Mouse (Mus musculus): ENCODE measurements around the gene Gfy.
A peak's percentile ranks its signal among the peaks of the same experiment; 100 is the strongest.

The Gfy gene

GRCm38 (mm10) chr7:45147267-45147666 lies 32.1 kb downstream of the Gfy start:
- no peak for DNase-seq

DNA sequence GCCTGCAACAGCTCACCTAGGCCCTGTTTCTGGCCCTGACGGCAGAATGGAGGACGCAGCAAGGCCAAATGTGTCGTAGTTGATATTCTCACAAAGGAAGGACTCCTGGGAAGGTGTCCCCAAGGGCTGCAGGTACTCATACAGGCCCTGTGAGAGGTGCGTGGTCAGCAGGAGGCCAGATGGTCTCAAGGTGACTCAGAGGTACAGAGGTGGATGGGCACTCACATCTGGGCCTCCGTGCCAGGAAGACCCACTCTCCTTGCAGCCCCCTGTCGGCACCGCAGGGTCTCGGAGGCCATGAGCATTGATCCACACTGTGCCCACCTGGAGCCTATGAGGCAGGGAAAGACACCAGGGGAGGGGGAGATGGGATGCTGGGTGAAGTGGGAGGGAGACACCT lies 33.9 kb downstream of the Gfy start:
- no peak for DNase-seq

DNA sequence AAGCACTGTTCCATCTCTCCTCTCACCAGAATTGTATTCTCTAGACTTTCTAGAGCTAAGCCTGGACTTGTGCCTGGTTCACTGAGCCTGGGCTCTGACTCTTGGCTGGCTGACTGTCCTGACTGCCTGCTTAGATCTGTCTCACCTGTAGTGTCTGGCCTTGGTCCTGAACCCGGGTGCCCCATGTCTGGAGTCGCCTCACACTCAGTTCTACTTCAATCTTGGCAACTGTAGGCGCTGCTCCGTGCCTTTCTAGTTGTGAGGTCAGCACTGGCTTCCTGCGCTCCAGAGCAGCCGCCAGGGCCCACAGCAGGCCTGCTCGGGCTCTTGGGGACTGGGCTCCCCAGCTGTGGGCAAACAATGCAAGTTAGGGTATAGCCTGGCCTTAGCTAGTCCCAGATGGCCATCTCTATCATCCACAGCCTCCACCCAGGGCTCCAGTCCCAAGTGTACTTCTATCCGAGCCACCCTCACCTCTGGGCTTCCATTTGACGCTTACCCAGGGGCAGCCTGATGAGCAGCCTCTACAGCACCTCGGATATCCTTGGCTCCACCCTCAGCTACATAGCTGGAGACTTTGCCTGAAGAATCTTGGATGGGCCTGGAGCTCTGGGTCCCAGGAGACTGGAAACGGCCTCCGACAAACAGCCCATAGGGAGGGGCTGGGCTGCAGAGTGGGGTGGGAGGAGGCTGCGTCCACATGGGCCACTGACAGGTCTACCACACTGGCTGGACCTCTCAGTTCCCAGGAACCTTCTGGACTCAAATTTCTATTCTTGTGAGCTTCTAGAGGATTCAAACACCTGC lies 34.8 kb downstream of the Gfy start:
- DNase-seq: no peak

DNA sequence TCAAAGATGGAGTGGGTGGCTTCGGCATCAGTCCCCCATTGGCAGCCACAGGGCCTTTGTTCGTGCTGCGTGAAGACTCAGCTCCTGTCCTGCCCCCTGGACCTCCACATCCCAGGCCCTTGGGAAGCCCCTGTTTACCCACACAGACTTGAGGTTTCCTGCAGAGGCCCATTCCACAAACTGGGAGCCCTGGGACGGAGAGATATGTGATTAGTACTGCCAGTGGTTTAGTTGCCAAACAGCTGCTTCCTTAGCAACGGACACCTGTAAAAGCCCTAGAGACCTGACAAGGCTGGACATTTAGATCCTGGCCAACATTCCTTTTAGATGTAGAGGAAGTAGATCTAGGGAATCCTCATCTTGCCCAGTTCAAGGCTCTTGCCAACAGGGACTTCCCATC lies 37.5 kb downstream of the Gfy start:
- no peak for DNase-seq

- no peak for DNase-seq
Observed at GRCm38 (mm10) chr7:45141319-45141718, 38.0 kb downstream of the Gfy start.

GRCm38 (mm10) chr7:45139904-45140723 lies 39.3 kb downstream of the Gfy start:
- no peak for DNase-seq

DNA sequence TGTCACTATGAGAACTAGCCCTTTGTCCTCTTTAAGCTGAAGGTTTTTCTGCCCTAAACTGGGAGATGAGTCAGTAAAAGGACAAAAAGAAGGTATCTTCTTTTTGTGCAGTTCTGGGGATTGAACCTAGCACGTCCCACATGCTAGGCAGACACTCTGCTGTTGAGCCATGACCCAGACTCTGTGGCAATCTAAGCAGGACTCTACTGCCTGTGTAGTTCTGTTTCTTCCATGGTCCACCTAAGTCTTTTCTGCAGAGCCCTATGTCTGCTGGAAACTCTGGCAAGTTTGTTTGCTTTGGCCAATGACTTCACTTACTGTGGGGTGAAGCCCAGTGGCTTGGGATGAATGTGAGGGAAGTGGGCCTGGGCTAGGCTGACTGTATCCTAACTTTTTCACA lies 41.0 kb downstream of the Gfy start:
- no peak for DNase-seq

DNA sequence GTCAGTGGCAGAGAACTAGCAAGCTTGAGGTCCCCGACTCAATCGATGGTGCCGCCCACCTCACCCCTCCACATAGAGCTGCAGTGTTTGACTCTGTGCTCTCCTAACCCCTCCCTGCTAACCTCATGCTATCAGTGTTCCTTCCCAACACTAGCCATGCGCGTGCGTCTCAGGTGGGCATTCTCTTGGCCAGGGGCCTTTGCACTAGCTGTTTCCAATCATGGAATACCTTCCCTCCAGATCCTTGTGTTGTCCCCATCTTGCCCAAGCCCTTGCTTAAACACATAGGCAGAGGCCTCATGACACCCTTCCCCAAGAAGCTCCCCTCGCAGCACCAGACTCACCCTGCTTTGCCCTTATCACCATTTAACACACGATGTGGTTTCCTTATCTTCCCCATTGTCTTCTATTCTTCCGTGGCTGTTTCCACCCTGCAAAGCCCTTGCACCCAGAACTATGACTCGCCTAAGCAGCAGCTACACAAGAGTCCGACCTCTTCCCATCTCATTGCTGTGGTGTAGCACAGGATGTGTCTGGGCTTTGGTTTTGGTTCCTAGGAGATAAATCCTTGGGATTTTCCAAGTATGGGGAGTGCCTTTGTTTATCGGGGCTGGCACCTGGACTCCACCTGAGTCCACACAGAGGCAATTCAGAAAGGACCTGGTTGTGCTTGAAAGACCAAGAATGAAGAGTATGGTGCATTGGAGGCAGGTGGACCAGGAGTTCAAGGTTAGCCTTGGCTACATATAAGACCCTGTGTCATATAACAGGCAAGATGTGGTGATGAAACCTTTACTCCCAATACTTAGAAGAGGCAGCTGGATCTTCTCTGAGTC lies 42.0 kb downstream of the Gfy start:
- no peak for DNase-seq

- peak; percentile 84 for DNase-seq
Observed at GRCm38 (mm10) chr7:45135993-45136567, 43.3 kb downstream of the Gfy start, which contains the start of the genes Gm45713 and Flt3l. Gene Gm45713, minus strand, starts transcription at chr7:45136231. Gene Flt3l, minus strand, starts transcription at chr7:45136432.

- no peak for DNase-seq
Observed at GRCm38 (mm10) chr7:45135370-45135769, 44.0 kb downstream of the Gfy start.

- no peak for DNase-seq
Observed at GRCm38 (mm10) chr7:45134544-45135026, 44.8 kb downstream of the Gfy start.

DNA sequence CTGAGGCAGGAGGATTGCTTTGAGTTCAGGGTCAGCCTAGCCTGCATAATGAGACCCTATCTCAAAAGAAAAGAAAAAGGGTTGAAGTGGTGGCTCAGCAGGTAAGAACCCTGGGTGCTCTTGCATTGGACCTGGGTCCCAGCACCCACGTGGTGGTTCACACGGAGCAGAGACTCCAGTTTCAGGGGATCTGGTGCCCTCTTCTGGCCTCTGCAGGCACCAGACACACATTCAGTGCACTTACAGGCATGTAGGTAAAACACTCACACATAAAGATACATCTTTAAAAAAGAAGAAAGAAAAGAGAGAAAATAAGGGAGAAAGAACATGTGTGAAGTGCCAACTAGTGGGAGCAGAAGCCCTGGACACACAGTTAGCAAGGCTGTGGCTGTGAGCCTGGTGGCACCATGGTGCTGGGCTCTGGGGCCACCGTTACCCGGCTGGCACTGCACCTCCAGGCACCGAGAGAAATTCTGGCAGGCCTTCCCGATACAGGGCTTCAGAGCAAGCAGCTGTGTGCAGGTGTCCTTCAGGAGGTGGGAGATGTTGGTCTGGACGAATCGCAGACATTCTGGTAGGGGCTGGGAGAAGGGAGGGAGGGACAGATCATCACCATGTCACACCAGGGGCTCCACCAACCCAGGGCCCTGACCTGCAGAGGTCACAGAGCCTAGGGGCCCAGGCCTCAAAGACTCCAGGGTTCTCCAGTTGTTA lies 45.8 kb downstream of the Gfy start:
- DNase-seq: no peak

GRCm38 (mm10) chr7:45131850-45132249 lies 47.5 kb downstream of the Gfy start:
- no peak for DNase-seq

GRCm38 (mm10) chr7:45129776-45130512 lies 49.4 kb downstream of the Gfy start:
- DNase-seq: no peak

DNA sequence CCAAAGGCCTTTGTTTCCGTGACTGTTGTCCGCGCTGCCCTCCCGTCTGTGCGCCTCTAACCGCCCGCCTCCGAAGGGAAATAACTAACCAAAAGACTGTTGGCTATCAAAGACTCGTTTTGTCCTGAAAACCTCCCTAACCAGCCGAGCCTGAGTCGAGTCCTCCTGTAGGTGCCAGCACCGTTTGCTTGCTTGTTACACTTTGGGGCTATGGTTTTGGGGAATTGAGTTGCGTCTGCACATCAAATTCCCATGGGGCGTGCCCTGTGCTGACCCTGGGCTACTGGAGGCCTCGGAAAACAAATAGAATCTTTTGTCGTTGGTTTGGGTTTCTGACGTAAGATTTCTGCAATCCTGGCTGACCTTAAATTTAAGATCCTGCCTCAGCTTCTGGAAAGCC lies 50.1 kb downstream of the Gfy start:
- no peak for DNase-seq

GRCm38 (mm10) chr7:45128624-45129246 lies 50.6 kb downstream of the Gfy start, which contains the start of gene Rpl13a:
Gene Rpl13a, minus strand, starts transcription at chr7:45128761.
- DNase-seq: peak; percentile 99

DNA sequence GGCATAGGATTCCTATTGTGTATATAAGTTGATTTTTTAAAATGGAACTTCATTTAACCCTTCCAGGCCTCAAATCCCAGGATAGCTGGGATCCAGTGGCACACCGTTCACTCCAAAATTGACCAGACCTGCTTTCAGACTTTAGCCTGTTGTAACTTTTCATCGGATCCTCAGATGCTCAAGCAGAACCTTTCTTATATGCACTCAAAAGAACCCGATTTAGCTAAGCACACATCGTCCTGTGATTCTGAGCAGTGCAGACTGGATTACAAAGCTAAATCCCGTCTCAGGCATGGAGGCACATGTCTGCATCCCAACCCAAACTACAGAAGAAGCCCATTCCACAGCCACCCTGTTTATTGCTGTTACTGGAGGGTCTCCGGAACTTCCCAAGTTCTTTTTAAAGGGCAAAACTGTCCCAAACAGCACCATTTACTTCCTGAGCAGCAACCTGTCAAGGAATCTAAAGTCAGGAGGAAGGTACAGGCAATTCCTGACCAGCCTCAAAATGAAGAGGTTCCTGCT lies 51.6 kb downstream of the Gfy start:
- no peak for DNase-seq

DNA sequence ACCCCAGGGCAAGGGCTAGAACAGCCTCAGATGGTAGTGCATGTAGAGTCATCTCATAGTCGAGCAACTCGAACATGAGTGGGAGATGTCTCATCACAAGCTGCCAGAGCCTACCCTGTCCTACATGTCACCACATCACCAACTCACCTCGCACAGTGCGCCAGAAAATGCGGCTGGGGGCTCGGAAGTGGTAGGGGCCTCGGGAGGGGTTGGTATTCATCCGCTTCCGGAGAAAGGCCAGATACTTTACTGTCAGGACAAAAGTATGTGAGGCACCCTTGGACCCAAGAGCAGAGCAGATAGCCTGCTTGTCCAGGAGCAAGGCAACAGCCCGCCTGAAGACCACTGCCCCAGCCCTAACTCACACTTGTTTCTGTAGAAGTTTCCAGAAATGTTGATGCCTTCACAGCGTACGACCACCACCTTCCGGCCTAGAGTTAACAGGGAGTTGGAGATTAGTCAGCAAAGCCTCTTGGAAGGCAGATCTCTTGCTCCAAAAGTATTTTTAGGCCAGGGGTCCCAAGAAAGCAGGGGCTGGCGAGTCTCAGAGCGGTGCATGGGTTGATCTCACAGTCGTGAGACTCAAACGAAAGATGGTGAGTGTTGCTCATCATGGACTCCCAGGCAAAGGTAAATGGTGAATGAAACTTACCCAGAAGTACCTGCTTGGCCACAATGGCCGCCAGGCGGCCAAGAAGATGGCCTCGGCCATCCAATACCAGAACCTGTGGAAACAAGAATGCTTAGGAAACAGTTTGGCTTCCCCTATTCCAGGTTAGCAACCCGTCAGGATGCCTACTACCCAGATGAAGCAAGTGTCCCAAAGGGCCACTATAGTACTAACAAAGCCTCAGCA lies 52.3 kb downstream of the Gfy start:
- DNase-seq: no peak
